Mouse (Mus musculus): ENCODE results near the gene Slc25a18.

GRCm38 (mm10) chr6:120807738-120808081, 34.3 kb downstream of the Slc25a18 start:
- TF ChIP-seq POLR2A (IDR thresholded peaks at IDR 0.05; ENCODE audit: borderline replicate concordance, insufficient read depth, low read length) (no peak), CTCF (IDR thresholded peaks at IDR 0.05; ENCODE audit: borderline replicate concordance, insufficient read depth, low read depth, low read length) (no peak)

All from cerebellum, adult 2 months (tissue).